Mouse (Mus musculus): ENCODE results near the gene Gzmd. TPM values are rescaled to one million over a fixed set of nuclear protein-coding genes. Genes with fewer than 3 reads are reported as not detected.
"Not testable (repeated sequence)": the region's sequence is repeated elsewhere in the genome, so short reads cannot be mapped to it uniquely, and the experiment has no call there.

Gzmd gene
- total and polyA plus RNA-seq, 2 experiments from 2014 or later = not detected

DNA sequence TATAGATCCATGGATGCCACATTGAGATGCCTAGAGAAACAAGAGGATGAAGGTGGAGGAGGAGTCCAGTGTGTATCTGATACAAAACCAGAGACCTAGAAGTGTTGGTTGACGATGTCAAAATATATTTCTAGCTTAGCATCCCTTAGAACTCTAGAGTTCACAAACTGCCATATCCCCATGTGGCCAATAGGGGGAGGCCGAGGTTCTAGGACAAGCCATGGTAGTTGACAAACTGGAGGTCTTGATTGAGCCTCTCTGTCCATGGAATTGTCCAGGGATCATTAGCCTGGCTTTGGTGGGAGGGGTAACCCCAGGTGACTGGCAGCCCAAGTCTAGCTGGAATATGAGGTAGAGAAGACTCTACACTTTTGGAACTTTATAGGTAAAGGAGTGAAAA, 22.9 kb upstream of the Gzmd start:
- H3K4me3 ChIP-seq (ENCODE audit: low read depth, low read length) = no peak overlapping the region
- ATAC-seq = no peak
- H3K27me3 ChIP-seq (ENCODE audit: insufficient read depth, low read length) = no peaks in the 10 kb centered on the region
- no peak overlapping the region for H3K27ac ChIP-seq (ENCODE audit: low read depth, low read length)
- H3K9me3 ChIP-seq (ENCODE audit: low read length) = no peaks in the 10 kb centered on the region
- no peak overlapping the region for H3K4me2 ChIP-seq (ENCODE audit: low read depth)
- WGBS = 80% methylated on average over 2 of the region's 2 CpGs
- no peak overlapping the region for H3K9ac ChIP-seq
- H3K4me1 ChIP-seq (ENCODE audit: insufficient read depth) = no peaks in the 10 kb centered on the region
- H3K36me3 ChIP-seq (ENCODE audit: insufficient read depth) = no peaks in the 10 kb centered on the region
- TF ChIP-seq CTCF (IDR thresholded peaks at IDR 0.05; ENCODE audit: low read depth) = no peak
- DNase-seq = no peak

DNA sequence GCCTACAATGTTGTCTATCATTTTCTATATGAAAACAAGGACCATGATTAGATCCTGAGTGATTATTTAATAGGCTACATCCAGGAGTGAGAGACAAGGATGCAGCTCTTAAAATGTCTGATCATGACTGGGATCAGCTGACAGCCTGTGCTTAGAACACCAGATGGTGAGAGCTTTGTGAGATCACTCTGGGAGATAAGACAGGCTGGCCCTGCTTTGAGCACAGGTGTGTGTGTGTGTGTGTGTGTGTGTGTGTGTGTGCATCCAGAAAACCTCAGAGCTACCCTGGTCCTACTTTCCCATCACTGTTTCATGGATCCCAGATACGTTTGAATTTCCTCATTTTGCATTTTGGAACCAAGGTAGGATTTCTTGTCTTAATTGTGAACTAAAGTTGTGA, 1.3 kb upstream of the Gzmd start:
- not testable (repeated sequence) for H3K9ac ChIP-seq; H3K27ac ChIP-seq (ENCODE audit: low read depth, low read length); H3K4me3 ChIP-seq (ENCODE audit: low read depth, low read length); DNase-seq; ATAC-seq; H3K9me3 ChIP-seq (ENCODE audit: low read length); H3K4me2 ChIP-seq (ENCODE audit: low read depth); H3K36me3 ChIP-seq (ENCODE audit: insufficient read depth); H3K4me1 ChIP-seq (ENCODE audit: insufficient read depth); H3K27me3 ChIP-seq (ENCODE audit: insufficient read depth, low read length)
- 85% methylated on average over 1 of the region's 1 CpGs for WGBS

DNA sequence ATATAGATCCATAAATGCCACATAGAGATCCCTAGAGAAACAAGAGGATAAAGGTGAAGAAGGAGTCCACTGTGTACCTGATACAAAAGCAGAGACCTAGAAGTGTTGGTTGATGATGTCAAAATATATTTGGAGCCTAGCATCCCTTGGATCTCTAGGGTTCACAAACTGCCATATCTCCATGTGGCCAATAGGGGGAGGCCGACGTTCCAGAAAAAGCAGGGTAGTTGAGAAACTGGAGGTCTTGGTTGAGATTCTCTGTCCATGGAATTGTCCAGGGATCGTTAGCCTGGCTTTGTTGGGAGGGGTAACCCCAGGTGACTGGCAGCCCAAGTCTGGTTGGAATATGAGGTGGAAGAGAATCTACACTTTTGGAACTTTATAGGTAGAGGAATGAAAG, 4.1 kb downstream of the Gzmd start:
- no peaks in the 10 kb centered on the region for H3K4me1 ChIP-seq (ENCODE audit: insufficient read depth)
- whole genome bisulfite sequencing = 50% methylated on average over 3 of the region's 3 CpGs
- H3K27ac ChIP-seq (ENCODE audit: low read depth, low read length) = no peak overlapping the region
- H3K9ac ChIP-seq = no peak overlapping the region
- H3K36me3 ChIP-seq (ENCODE audit: insufficient read depth) = no peaks in the 10 kb centered on the region
- no peak for TF ChIP-seq CTCF (IDR thresholded peaks at IDR 0.05; ENCODE audit: low read depth)
- no peak for DNase-seq
- no peak overlapping the region for H3K4me3 ChIP-seq (ENCODE audit: low read depth, low read length)
- H3K27me3 ChIP-seq (ENCODE audit: insufficient read depth, low read length) = no peaks in the 10 kb centered on the region
- no peaks in the 10 kb centered on the region for H3K9me3 ChIP-seq (ENCODE audit: low read length)
- ATAC-seq = no peak
- no peak overlapping the region for H3K4me2 ChIP-seq (ENCODE audit: low read depth)

DNA sequence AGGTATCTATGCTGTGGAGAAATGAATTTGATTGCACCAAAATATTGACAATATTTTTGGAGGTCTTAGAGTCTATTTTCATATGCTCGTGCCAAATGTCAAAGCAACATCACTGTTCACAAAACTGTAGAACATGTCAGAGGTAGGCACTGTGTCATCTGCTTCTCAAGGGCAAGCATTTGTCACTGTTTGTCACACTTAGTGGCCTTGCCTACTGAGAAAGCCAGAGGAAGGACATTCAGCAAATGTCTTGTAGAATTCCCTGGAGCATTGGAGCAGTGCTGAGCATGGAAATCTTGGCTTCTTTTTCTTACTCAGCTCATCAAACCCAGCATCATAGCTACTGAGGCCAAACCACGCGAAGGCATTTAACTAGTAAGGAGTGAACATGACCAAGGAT, 8.9 kb downstream of the Gzmd start:
- Histone ChIP-seq H3K27me3 (ENCODE audit: insufficient read depth, low read length) (no peaks in the 10 kb centered on the region), H3K4me2 (ENCODE audit: low read depth) (no peak overlapping the region), H3K9ac (no peak overlapping the region), H3K36me3 (ENCODE audit: insufficient read depth) (no peaks in the 10 kb centered on the region), H3K4me3 (ENCODE audit: low read depth, low read length) (no peak overlapping the region), H3K27ac (ENCODE audit: low read depth, low read length) (no peak overlapping the region), H3K4me1 (ENCODE audit: insufficient read depth) (no peaks in the 10 kb centered on the region), H3K9me3 (ENCODE audit: low read length) (no peaks in the 10 kb centered on the region)
- no peak for ATAC-seq
- TF ChIP-seq CTCF (IDR thresholded peaks at IDR 0.05; ENCODE audit: low read depth) = no peak
- WGBS = 84% methylated on average over 3 of the region's 3 CpGs
- no peak for DNase-seq

DNA sequence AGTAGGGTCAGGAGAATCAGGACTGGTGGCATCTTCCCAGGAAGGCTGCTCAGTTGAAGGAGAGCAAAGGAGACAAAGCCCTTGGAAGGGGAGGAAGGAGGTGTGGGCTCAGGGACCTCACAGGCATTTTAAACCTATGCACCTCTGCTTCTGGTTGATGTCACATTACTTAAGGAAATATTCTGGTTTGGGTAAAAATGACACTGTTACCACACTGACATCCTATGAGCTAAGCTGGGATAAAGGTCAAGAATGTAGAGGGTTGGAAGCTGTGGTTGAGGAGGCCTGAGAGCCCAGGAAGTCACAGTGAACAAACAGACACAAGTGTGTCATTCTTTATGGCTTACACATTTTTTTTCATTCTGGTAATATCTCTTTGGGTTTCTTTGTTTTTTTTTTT, 11.9 kb downstream of the Gzmd start, which contains the start of gene Gzme:
Gzme (minus strand) TSS at position 101 of the 400 bp plus-strand sequence.
- no peak within 1 kb of the TSS for H3K9ac ChIP-seq
- DNase-seq (no peak), ATAC-seq (no peak)
- no peaks in the 10 kb centered on the region for H3K9me3 ChIP-seq (ENCODE audit: low read length)
- no peak within 1 kb of the TSS for H3K27ac ChIP-seq (ENCODE audit: low read depth, low read length)
- no peak within 1 kb of the TSS for H3K4me3 ChIP-seq (ENCODE audit: low read depth, low read length)
- H3K4me1 ChIP-seq (ENCODE audit: insufficient read depth) = no peaks in the 10 kb centered on the region
- H3K4me2 ChIP-seq (ENCODE audit: low read depth) = no peak within 1 kb of the TSS
- no peaks in the 10 kb centered on the region for H3K27me3 ChIP-seq (ENCODE audit: insufficient read depth, low read length)
- no peak for TF ChIP-seq CTCF (IDR thresholded peaks at IDR 0.05; ENCODE audit: low read depth)
- H3K36me3 ChIP-seq (ENCODE audit: insufficient read depth) = no peaks in the 10 kb centered on the region

DNA sequence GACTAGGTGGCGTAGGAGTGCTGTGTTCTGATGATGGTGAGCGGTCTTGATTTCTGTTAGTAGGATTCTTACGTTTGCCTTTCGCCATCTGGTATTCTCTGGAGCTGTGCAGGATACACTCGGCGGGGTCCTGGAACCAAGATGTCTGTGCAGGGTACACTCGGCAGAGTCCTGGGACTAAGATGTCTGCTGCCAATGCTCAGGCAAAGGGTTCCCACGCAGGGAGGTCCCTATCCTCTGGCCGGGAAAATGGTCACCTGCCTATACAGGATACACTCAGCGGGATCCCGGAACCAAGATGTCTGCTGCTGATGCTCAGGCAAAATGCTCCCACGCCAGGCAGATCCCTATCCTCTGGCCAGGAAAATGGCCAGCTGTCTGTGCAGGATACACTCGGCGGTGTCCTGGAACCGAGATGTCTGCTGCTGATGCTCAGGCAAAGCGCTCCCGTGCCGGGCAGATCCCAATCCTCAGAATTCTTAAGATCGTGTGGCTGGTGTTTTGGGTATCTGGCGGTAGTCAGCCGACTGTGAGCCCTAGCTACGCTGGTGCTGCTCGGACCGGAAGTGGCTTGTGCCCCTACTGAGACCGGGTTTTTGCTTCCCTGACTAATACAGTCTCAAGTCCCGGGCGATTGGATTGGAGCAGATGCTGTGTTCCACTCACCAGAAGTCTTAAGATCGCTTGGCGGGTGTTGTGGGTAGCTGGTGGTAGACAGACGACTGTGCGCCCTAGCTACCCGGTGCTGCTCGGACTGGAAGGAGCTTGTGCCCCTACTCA, 16.7 kb downstream of the Gzmd start:
- not testable (repeated sequence) for H3K27ac ChIP-seq (ENCODE audit: low read depth, low read length); DNase-seq; H3K27me3 ChIP-seq (ENCODE audit: insufficient read depth, low read length); H3K9ac ChIP-seq; ATAC-seq; H3K4me1 ChIP-seq (ENCODE audit: insufficient read depth); H3K4me2 ChIP-seq (ENCODE audit: low read depth); H3K36me3 ChIP-seq (ENCODE audit: insufficient read depth); H3K4me3 ChIP-seq (ENCODE audit: low read depth, low read length); H3K9me3 ChIP-seq (ENCODE audit: low read length)
- WGBS = 94% methylated on average over 33 of the region's 33 CpGs

DNA sequence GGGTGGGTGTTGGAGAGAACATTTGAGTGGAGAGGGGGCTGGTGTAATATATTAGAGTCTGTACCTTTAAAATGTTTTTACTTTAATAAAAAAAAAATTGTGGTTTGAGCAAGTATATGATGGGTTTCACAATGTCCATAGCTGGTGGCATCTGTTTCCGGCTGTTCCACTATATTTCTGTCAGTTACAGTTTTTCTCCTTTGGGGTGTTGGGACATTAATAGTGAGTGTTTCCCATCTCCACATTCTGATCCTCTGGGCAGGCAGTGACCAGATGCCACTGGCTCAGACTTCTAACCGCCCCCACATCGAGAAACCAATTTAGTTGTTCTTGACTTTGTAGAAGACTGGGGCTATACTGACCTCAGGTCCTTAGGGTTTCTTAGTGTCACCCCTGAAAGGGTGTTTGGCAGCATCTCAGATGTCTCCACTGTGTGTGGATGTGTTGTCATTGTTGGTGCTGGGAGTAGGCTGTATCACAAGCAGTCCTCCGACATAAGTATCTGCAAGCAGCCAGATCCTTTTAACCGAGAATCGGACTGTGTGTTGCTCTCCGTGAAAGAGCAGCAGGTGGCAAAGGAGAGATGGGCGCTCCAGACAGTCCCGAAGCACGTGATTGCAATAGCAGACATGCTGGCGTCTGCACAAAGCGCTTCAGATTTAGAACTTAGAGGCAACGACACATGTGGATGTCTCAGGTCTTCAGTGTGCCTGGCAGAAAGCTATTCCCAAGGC, 26.8 kb downstream of the Gzmd start:
- H3K27me3 ChIP-seq (ENCODE audit: insufficient read depth, low read length) = no peaks in the 10 kb centered on the region
- no peak overlapping the region for H3K9ac ChIP-seq
- no peak for ATAC-seq
- no peaks in the 10 kb centered on the region for H3K4me1 ChIP-seq (ENCODE audit: insufficient read depth)
- no peaks in the 10 kb centered on the region for H3K36me3 ChIP-seq (ENCODE audit: insufficient read depth)
- no peak overlapping the region for H3K27ac ChIP-seq (ENCODE audit: low read depth, low read length)
- TF ChIP-seq CTCF (IDR thresholded peaks at IDR 0.05; ENCODE audit: low read depth) = no peak
- WGBS = 76% methylated on average over 13 of the region's 13 CpGs
- no peak for DNase-seq
- no peak overlapping the region for H3K4me2 ChIP-seq (ENCODE audit: low read depth)
- H3K9me3 ChIP-seq (ENCODE audit: low read length) = no peaks in the 10 kb centered on the region
- H3K4me3 ChIP-seq (ENCODE audit: low read depth, low read length) = no peak overlapping the region
